Mouse (Mus musculus) layer of hippocampus, adult 9-10 months (tissue): Measurements from ENCODE around the gene Mpdz.

Experiments
- DNase-seq: peaks from one replicate; pipeline ENCODE4 v3.0.0; 2022; ENCODE audit warnings: low spot score

Gene Mpdz

DNA sequence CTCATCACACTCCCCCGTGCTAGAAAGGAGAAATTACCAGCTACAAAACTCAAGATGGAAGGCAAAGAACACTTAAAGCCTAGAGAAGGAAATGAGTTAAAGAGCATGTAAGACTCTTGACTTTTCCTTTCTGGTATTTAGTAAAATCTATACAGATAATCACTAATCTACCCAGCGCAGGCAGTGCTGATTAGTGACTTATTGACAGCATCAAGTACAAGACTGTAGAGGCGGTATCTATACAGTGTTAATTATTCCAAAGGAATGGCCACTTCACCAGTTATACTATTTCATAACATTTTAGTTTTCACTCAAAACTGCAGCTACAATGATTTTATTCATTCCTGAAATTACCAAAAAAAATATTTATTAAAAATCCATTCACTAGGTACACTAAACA, 49.7 kb downstream of the Mpdz start:
- no peak for DNase-seq

DNA sequence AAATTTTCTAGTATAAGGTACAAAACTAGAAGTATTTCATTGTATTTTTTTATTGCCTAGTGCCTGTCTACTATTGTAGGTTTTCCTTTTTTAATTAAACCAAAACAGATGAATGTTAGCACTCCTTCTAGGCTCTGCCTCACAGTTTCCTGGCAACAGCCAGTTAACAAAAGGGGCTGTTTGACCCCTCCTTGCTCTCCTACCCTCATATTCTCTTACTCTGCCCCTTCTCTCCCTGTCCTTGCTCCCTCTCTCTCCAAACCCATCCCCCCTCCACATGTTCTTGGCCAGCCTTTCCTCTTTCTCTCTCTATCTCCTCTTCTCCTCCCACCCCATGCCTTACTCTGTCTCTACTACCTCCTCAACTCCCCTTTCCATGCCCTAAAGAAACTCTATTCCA, 53.4 kb downstream of the Mpdz start:
- no peak for DNase-seq

DNA sequence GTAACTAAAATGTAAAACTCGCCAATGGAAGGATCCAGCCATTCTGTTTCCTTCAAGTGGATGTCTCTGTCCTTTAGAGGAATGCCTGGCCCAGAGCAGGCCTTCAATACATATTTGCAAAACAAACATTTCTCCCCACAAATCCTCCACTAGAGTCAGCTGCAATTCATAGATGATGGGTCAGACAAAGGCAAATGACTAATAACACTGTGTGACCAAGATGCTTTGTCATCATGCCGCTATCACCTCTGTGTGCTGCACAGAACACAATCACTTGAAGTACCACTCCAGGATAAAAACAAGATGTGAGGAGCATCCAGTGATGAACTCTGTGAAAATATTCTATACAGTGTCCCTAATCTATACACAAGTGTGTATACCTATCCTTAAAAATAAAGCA, 55.0 kb downstream of the Mpdz start:
- DNase-seq = no peak

GRCm38 (mm10) chr4:81372355-81372754, 70.3 kb downstream of the Mpdz start:
- DNase-seq = no peak

GRCm38 (mm10) chr4:81351368-81351767, 91.2 kb downstream of the Mpdz start:
- no peak for DNase-seq

- DNase-seq = no peak
Measured at GRCm38 (mm10) chr4:81348646-81349045, 94.0 kb downstream of the Mpdz start.

DNA sequence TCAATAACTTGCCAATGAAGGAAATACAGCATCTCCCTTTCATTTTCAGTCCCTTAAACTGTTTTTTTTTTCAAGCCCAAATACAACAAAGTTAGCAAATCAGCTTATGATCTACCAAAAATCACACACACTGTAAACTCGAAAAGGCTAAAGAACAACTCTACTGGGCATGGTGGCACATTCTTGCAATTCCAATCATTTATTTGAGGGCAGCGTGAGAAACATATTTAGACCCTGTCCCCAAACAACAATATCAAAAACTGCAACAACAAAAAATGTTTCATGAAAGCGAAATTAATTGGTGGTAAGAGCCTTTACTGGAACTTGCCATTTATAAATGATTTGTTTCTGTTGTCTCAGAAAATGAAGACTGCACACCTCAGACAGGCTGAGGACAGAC, 97.5 kb downstream of the Mpdz start:
- DNase-seq = no peak

GRCm38 (mm10) chr4:81333628-81333991, 109.0 kb downstream of the Mpdz start:
- no peak for DNase-seq

DNA sequence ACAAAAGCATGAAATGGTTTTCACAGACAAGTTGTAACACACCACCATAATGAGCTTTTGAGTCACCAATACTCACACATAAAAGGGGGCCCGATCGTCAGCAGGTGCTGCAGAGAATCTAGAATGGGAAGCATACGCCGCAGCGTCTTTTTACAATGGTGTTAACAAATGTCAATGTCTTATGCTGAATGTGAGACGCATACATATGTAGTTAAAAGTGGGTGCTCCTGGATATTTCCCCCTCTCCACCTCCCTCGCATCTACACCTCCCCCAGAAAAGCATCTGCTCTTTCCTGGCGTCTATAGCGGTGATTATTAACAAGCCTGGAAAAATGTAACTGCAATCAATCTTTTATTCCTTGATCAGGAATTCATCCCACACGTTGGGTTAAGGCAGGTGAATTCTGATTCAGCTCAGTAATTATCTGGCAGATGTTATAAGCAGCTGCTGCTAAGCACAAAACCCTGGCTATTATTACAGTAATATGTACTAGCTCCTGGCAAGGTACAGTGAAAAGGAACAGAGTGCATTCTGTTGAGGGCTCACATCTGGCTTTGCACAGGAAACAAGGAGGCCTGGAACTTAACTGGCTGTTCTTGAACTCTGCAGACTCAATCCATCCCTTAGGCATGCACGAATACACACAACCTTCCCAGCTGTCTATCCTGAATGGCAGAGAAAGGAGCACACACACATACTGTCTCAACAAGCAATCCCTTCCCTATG, 109.6 kb downstream of the Mpdz start:
- peak; percentile 58 for DNase-seq

DNA sequence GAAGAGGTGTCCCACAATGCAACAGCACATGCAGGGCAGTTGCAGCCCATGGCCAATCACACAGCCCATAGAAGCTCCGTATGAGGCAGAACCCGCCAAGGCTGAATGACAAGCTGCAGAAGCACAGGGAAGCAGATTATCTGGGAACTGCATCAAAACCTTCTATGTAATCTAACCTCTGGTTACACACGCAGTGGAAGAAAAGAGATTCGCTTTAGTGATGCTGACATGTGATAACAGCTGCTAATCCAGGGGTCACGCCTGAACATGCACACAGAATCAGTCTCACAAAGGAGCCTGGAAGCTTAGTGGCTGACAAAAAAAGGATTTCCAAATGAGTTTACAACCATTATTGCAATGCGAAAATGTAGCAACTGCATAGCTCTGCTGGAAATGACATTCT, 110.2 kb downstream of the Mpdz start:
- DNase-seq = no peak

- DNase-seq = no peak
Measured at GRCm38 (mm10) chr4:81327694-81328093, 114.9 kb downstream of the Mpdz start.

DNA sequence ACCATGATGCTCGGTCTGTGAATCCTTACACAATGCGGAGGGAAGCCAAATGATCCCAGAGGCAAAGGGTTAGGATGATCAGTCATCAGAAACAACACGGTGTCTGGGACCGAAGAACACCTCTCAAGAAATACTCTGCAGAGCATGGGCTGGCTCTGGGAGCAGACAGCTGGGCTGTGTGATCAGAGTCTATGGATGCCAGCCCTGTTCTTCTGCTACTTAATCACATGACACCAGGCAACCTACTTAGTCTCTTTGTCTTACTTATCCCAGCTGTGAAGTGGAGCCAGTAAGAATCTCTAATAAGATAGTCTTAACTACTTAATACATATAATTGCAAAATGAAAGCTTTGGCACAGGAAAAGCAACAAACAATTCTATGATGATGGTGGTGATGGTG, 118.8 kb downstream of the Mpdz start:
- DNase-seq = no peak

- DNase-seq = peak; percentile 37
Measured at GRCm38 (mm10) chr4:81322232-81322631, 120.4 kb downstream of the Mpdz start.

GRCm38 (mm10) chr4:81314618-81315017, 128.0 kb downstream of the Mpdz start:
- DNase-seq = no peak

GRCm38 (mm10) chr4:81313246-81313645, 129.4 kb downstream of the Mpdz start:
- DNase-seq = no peak

GRCm38 (mm10) chr4:81310168-81310474, 132.5 kb downstream of the Mpdz start:
- no peak for DNase-seq

DNA sequence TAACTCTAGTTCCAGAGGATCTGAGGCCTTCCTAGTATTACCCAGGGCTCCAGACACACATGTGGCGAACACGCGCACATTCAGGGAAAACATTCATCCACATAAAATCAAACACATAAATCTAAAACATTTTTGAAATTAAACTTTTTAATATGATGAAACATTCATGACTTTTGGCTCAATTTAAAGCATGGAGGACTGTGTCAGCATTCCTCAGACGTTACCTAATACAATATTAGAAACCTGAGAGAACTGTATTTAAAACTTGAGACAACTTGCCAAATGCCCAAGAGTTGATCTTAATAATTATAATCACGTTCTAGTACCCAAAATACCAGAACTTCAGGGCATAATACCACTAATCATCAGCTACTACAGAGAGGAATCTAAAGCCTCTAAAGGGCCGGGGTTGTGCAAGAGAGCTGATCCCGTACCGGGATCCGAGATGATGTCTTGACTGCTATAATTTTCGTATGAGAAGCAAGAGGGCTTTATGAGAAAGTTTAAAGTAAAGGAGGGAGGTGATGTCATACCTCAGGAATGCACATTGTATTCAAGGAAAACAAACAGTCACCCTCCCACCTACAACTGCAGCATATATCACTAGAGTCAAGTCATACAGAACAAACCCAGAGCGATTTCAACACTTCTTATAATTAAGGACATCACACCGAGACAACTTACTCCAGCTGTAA, 133.0 kb downstream of the Mpdz start:
- DNase-seq = no peak

GRCm38 (mm10) chr4:81307596-81308265, 134.9 kb downstream of the Mpdz start:
- no peak for DNase-seq

DNA sequence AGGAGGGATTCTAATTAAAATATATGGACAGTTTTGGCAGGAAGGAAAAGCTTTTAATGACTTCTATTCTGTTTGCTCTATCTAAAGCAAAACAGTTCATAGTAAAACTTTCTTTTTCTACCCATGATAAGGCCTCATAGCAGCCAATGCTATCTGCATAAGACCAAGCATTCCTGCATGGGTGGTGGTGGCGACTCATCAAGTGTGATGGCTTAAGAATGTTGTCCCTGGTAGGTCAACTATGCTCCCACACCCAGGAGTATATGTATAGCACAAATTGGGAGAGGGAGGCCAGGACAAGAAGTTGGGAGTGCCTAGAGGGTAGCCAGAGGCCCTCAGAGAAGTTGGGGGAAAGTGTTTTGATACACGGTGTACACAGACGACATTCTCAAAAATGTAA, 140.6 kb downstream of the Mpdz start:
- DNase-seq = no peak

- DNase-seq = no peak
Measured at GRCm38 (mm10) chr4:81298384-81298783, 144.2 kb downstream of the Mpdz start.

DNA sequence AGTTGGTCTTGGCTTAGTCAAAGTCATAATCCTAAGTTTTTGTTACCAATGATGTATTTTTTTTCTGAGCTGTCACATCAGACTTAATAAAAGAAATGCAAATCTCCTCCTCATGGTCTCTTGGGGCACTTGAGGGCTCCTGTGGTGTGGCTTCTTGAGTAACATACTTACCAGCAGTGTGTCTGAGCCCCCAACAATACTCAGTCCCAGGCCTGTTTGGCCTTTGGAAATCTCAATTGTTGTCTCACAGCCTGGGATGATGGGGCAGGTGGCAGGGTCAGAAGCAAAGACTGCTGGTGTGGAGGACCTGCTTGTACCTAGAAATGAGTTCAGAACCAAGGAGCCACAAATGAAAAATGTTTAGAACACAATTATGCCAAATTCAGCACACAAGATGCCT, 149.3 kb downstream of the Mpdz start:
- DNase-seq = no peak

GRCm38 (mm10) chr4:81285564-81285963, 157.1 kb downstream of the Mpdz start:
- DNase-seq = no peak

DNA sequence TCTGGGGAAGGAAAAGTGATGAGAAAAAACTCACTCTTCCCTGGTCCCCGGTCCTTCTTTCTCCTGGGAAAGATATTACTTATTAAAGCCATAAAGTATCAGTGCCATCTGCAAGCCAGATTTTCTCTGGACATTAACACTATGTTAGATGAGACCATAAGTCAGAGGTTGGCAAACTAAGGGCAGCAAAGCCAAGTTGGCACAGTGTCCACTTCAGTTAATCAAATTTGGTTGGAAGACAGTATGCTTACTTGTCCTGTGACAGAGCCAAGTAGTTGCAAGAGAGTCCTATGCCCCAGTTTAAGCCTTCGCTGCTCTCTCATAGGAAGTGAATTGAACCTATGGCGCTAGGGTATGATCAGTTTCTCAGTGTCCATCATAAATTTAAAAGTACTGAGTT, 159.0 kb downstream of the Mpdz start:
- DNase-seq = no peak

- no peak for DNase-seq
Measured at GRCm38 (mm10) chr4:81283081-81283480, 159.5 kb downstream of the Mpdz start.
